Mouse (Mus musculus): ENCODE results near the gene Ubash3a. TPM values are rescaled to one million over a fixed set of nuclear protein-coding genes. Genes with fewer than 3 reads are reported as not detected.

Ubash3a gene
- polyA plus RNA-seq, 1 experiment: not detected

DNA sequence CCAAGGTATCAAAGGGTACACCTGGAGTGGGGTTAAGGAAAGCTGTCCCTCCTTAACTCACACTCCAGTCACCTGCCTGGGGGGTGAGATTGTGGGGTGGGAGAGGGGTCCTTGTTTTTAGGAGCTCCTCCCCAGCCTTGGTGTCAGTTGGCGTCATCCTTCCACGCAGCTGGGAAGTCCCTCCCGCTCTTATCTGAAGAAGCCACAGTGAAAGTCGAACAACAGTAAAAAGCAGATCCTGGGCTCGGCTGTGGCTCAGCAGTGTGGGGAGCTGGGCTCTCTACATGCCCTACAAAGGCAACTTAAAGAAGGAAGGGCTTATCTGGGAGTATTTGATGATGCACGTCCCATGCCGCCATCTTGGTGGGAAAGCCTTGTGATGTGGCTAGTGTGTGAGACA is 2.6 kb downstream of the Ubash3a start:
- TF ChIP-seq CTCF (IDR thresholded peaks at IDR 0.05; ENCODE audit: extremely low read depth, insufficient read depth, low read length) (no peak), POLR2A (IDR thresholded peaks at IDR 0.05; ENCODE audit: extremely low read depth, insufficient read depth, low read length) (no peak)
- H3K4me3 ChIP-seq (ENCODE audit: insufficient read depth, low read length): no peak overlapping the region
- H3K27ac ChIP-seq (ENCODE audit: insufficient read depth, low read length): no peak overlapping the region
- no peaks in the 10 kb centered on the region for H3K4me1 ChIP-seq (ENCODE audit: control insufficient read depth, insufficient read depth, low read length)

DNA sequence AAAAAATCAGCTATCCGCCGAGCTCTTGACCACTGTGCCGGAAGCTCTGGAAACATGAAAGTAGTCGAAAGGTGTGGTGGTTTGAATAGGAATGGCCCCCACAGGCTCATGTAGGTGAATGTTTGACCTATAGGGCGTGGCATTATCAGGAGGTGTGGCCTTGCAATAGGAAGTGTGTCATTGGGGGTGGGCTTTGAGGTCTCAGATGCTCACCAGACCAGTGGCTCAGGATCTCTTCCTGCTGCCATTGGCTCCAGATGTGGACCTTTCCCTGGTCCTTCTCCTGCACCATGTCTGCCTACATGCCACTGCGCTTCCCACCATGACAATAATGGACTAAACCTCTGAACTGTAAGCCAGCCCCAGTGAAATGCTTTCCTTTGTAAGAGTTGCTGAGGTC is 4.2 kb downstream of the Ubash3a start:
- no peak overlapping the region for H3K27ac ChIP-seq (ENCODE audit: insufficient read depth, low read length)
- TF ChIP-seq POLR2A (IDR thresholded peaks at IDR 0.05; ENCODE audit: extremely low read depth, insufficient read depth, low read length) (no peak), CTCF (IDR thresholded peaks at IDR 0.05; ENCODE audit: extremely low read depth, insufficient read depth, low read length) (no peak)
- no peak overlapping the region for H3K4me3 ChIP-seq (ENCODE audit: insufficient read depth, low read length)
- no peaks in the 10 kb centered on the region for H3K4me1 ChIP-seq (ENCODE audit: control insufficient read depth, insufficient read depth, low read length)

GRCm38 (mm10) chr17:31216068-31216955 is 8.6 kb downstream of the Ubash3a start:
- Histone ChIP-seq H3K4me1 (ENCODE audit: control insufficient read depth, insufficient read depth, low read length) (no peaks in the 10 kb centered on the region), H3K27ac (ENCODE audit: insufficient read depth, low read length) (no peak overlapping the region), H3K4me3 (ENCODE audit: insufficient read depth, low read length) (no peak overlapping the region)
- TF ChIP-seq CTCF (IDR thresholded peaks at IDR 0.05; ENCODE audit: extremely low read depth, insufficient read depth, low read length) (no peak), POLR2A (IDR thresholded peaks at IDR 0.05; ENCODE audit: extremely low read depth, insufficient read depth, low read length) (no peak)

GRCm38 (mm10) chr17:31222810-31223310 is 15.2 kb downstream of the Ubash3a start:
- H3K27ac ChIP-seq (ENCODE audit: insufficient read depth, low read length): no peak overlapping the region
- TF ChIP-seq CTCF (IDR thresholded peaks at IDR 0.05; ENCODE audit: extremely low read depth, insufficient read depth, low read length) (no peak), POLR2A (IDR thresholded peaks at IDR 0.05; ENCODE audit: extremely low read depth, insufficient read depth, low read length) (no peak)
- no peak overlapping the region for H3K4me3 ChIP-seq (ENCODE audit: insufficient read depth, low read length)

DNA sequence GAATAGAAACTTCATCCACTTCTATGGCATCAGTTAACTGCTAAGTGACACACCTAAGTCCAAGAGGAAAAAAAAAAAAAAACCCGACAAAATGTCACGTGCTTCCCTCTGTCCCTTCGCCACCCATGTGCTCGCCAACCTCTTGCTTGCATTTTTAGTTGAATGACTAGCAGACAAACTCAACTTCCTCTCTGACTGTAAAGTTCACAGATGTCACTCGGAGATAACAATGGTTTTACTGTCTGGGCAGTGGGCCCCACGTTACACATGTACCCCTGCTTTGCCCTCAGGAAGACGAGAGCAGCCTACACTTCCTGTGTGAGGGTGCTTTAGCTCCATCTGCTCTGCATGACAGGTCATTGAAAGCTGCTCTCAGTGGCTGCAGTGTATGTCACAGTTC is 16.2 kb downstream of the Ubash3a start:
- Histone ChIP-seq H3K27ac (ENCODE audit: insufficient read depth, low read length) (no peak overlapping the region), H3K4me3 (ENCODE audit: insufficient read depth, low read length) (no peak overlapping the region), H3K4me1 (ENCODE audit: control insufficient read depth, insufficient read depth, low read length) (peaks cover 2% of the 10 kb centered on the region)
- TF ChIP-seq POLR2A (IDR thresholded peaks at IDR 0.05; ENCODE audit: extremely low read depth, insufficient read depth, low read length) (no peak), CTCF (IDR thresholded peaks at IDR 0.05; ENCODE audit: extremely low read depth, insufficient read depth, low read length) (no peak)

More at GRCm38 (mm10) chr17:31222810-31223310, 15.2 kb downstream of the Ubash3a start:
- H3K4me1 ChIP-seq (ENCODE audit: control insufficient read depth, insufficient read depth, low read length): peaks cover 2% of the 10 kb centered on the region

GRCm38 (mm10) chr17:31224591-31224990 is 16.9 kb downstream of the Ubash3a start:
- TF ChIP-seq CTCF (IDR thresholded peaks at IDR 0.05; ENCODE audit: extremely low read depth, insufficient read depth, low read length) (no peak), POLR2A (IDR thresholded peaks at IDR 0.05; ENCODE audit: extremely low read depth, insufficient read depth, low read length) (no peak)
- Histone ChIP-seq H3K4me3 (ENCODE audit: insufficient read depth, low read length) (no peak overlapping the region), H3K4me1 (ENCODE audit: control insufficient read depth, insufficient read depth, low read length) (peaks cover 2% of the 10 kb centered on the region), H3K27ac (ENCODE audit: insufficient read depth, low read length) (no peak overlapping the region)

GRCm38 (mm10) chr17:31226368-31226767 is 18.7 kb downstream of the Ubash3a start:
- H3K4me3 ChIP-seq (ENCODE audit: insufficient read depth, low read length): no peak overlapping the region
- TF ChIP-seq POLR2A (IDR thresholded peaks at IDR 0.05; ENCODE audit: extremely low read depth, insufficient read depth, low read length) (no peak), CTCF (IDR thresholded peaks at IDR 0.05; ENCODE audit: extremely low read depth, insufficient read depth, low read length) (no peak)

GRCm38 (mm10) chr17:31226931-31227330 is 19.3 kb downstream of the Ubash3a start:
- Histone ChIP-seq H3K4me1 (ENCODE audit: control insufficient read depth, insufficient read depth, low read length) (peaks cover 2% of the 10 kb centered on the region), H3K27ac (ENCODE audit: insufficient read depth, low read length) (no peak overlapping the region), H3K4me3 (ENCODE audit: insufficient read depth, low read length) (no peak overlapping the region)
- TF ChIP-seq POLR2A (IDR thresholded peaks at IDR 0.05; ENCODE audit: extremely low read depth, insufficient read depth, low read length): no peak
- TF ChIP-seq CTCF (IDR thresholded peaks at IDR 0.05; ENCODE audit: extremely low read depth, insufficient read depth, low read length): no peak

More at GRCm38 (mm10) chr17:31226368-31226767, 18.7 kb downstream of the Ubash3a start:
- Histone ChIP-seq H3K4me1 (ENCODE audit: control insufficient read depth, insufficient read depth, low read length) (peaks cover 2% of the 10 kb centered on the region), H3K27ac (ENCODE audit: insufficient read depth, low read length) (no peak overlapping the region)

GRCm38 (mm10) chr17:31231780-31232179 is 24.1 kb downstream of the Ubash3a start:
- Histone ChIP-seq H3K4me3 (ENCODE audit: insufficient read depth, low read length) (no peak overlapping the region), H3K4me1 (ENCODE audit: control insufficient read depth, insufficient read depth, low read length) (no peaks in the 10 kb centered on the region), H3K27ac (ENCODE audit: insufficient read depth, low read length) (no peak overlapping the region)
- TF ChIP-seq CTCF (IDR thresholded peaks at IDR 0.05; ENCODE audit: extremely low read depth, insufficient read depth, low read length): no peak
- TF ChIP-seq POLR2A (IDR thresholded peaks at IDR 0.05; ENCODE audit: extremely low read depth, insufficient read depth, low read length): no peak
